Mouse (Mus musculus) embryonic facial prominence, embryonic 15.5 days (tissue): ENCODE measurements around the gene Gm10518. TPM values are rescaled to one million over a fixed set of nuclear protein-coding genes. Genes with fewer than 3 reads are reported as not detected.

Experiments used
- ATAC-seq: fragments of 200-750 bp; cut with Nextera tagmentation; 2 replicates; pipeline ENCODE4 v1.8.0; 2017; ENCODE audit warnings: low read depth, moderate TSS enrichment; ENCODE audit not compliant: insufficient number of reproducible peaks, low FRiP score, low TSS enrichment
- H3K27ac ChIP-seq: fragments of 300-500 bp; sonication (generic); replicated peaks from 2 replicates; pipeline ENCODE4 v1.5.1; 2015; ENCODE audit warnings: mild to moderate bottlenecking, inconsistent platforms
- H3K27me3 ChIP-seq: fragments of 300-500 bp; sonication (generic); 2 replicates; pipeline ENCODE4 v1.6.1; 2015; ENCODE audit warnings: inconsistent platforms
- H3K36me3 ChIP-seq: fragments of 300-500 bp; sonication (generic); 2 replicates; pipeline ENCODE4 v1.6.1; 2015; ENCODE audit warnings: mild to moderate bottlenecking, inconsistent platforms
- H3K4me1 ChIP-seq: fragments of 300-500 bp; sonication (generic); 2 replicates; pipeline ENCODE4 v1.6.1; 2015; ENCODE audit warnings: inconsistent platforms
- H3K4me2 ChIP-seq: fragments of 300-500 bp; sonication (generic); replicated peaks from 2 replicates; pipeline ENCODE4 v1.6.1; 2015; ENCODE audit warnings: mild to moderate bottlenecking, inconsistent platforms
- H3K4me3 ChIP-seq: fragments of 300-500 bp; sonication (generic); replicated peaks from 2 replicates; pipeline ENCODE4 v1.5.1; 2015; ENCODE audit warnings: mild to moderate bottlenecking, inconsistent platforms
- H3K9ac ChIP-seq: fragments of 300-500 bp; sonication (generic); 2 replicates; pipeline ENCODE4 v1.6.1; 2015; ENCODE audit warnings: inconsistent platforms
- H3K9me3 ChIP-seq: fragments of 300-500 bp; sonication (generic); replicated peaks from 2 replicates; pipeline ENCODE4 v1.6.1; 2016; ENCODE audit warnings: inconsistent platforms
- WGBS: fragments of 180-500 bp; shearing (Covaris S2); methylation state at CpG from one replicate; pipeline ENCODE4 v1.1.7; 2015; 5-methylcytosine and 5-hydroxymethylcytosine counted together
- polyA plus RNA-seq: library from polyadenylated mRNA; unstranded; fragments of >200 nt; fragmentation: Nextera tagmentation; extraction: Ambion mirVana; gene quantifications from 2 replicates; pipeline ENCODE4 v1.2.1, GENCODE M21; 2015

Gm10518 gene
- 0.24 TPM in 1 of 2 replicates, not detected in the other for polyA plus RNA-seq

DNA sequence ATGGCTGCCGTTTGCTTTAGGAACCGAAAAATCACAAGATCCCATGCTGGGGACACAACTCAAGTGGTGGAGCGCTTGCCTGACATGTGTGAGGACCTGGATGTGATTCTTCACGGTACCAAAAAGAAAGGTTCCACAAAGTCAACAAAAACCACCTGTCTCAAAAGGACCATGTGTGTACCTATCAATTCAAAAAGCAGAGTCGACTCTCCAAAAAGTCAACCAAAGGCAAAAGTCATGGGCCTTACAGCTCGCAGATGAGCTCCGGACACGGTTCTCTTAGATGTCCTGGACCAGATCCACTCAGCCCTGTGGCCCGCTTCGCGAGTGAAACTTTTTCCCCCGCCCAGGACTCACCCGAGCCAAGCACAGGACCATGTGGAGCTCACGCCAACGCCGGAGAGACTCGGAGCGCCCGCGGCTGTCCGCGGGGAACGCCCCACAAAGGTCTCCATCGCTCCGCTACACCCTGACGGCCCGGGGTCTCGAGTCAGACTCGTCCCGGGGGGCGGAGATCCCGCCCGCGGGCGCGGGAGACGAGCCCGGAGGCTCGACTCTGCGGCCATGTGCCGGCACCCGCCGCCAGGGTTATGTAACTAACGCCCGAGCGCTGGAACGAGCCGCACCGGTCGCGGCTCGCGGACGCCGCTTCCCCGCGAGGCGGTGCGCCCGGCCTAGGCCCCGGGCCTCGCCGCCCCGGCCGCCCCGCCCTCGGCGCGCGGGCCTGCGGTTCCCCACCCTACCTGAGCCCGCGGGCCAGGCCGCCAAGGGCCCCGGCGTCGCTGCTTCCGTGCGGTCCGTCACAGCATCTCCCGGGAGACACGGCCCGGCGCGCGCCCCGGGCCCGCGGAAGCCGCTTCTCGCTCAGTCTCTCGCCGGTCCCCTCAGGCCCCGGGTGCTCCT lies at the start of gene Gm10518:
Gene Gm10518 (plus strand): TSS at position 767 of the 903 bp plus-strand sequence.
- peaks cover 18% of the 10 kb centered on the region for H3K4me1 ChIP-seq
- no peaks in the 10 kb centered on the region for H3K27me3 ChIP-seq
- no peaks in the 10 kb centered on the region for H3K9me3 ChIP-seq
- peak within 1 kb of the TSS; percentile 96 for H3K9ac ChIP-seq
- WGBS: under 1% methylated on average over 94 of the region's 94 CpGs
- peaks cover 4% of the 10 kb centered on the region; the same call in 1 of the 2 replicates for H3K36me3 ChIP-seq
- H3K4me3 ChIP-seq: peak within 1 kb of the TSS; percentile 92
- H3K27ac ChIP-seq: peak within 1 kb of the TSS; percentile 99
- peak within 1 kb of the TSS; percentile 62 for H3K4me2 ChIP-seq
- peak; percentile 70; the same call in 1 of the 2 replicates for ATAC-seq

GRCm38 (mm10) chr1:179756477-179756876 lies 46.7 kb upstream of the Gm10518 start:
- Histone ChIP-seq H3K9ac (no peak overlapping the region), H3K9me3 (no peaks in the 10 kb centered on the region), H3K27ac (no peak overlapping the region), H3K4me2 (no peak overlapping the region), H3K4me1 (no peaks in the 10 kb centered on the region), H3K4me3 (no peak overlapping the region), H3K36me3 (peaks cover 69% of the 10 kb centered on the region), H3K27me3 (no peaks in the 10 kb centered on the region)
- no peak for ATAC-seq

DNA sequence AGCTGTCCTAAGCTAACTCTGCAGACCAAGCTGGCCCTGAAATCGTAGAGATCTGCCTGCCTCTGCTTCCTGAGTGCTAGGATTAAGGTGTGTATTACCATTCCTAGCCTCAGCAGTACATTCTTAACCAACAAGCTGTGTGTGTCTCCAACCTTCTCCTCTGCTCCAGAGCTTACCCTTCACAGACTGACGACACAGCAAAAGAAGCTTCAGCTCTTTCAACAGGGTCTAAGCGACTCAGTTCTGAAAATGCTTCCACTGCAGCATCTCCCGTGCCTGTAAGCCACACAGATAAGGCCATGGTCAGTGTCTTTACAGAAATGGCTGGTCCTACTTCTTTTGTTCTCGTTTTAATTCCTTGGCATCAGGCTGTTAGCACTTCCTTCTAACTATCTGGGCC lies 43.1 kb upstream of the Gm10518 start:
- Histone ChIP-seq H3K9ac (no peak overlapping the region), H3K4me1 (no peaks in the 10 kb centered on the region), H3K4me2 (no peak overlapping the region), H3K36me3 (peaks cover 71% of the 10 kb centered on the region), H3K4me3 (no peak overlapping the region), H3K9me3 (no peaks in the 10 kb centered on the region), H3K27me3 (no peaks in the 10 kb centered on the region), H3K27ac (no peak overlapping the region)
- 95% methylated on average over 5 of the region's 5 CpGs for WGBS
- ATAC-seq: no peak

- H3K9ac ChIP-seq: no peak overlapping the region
- no peaks in the 10 kb centered on the region for H3K4me1 ChIP-seq
- H3K9me3 ChIP-seq: no peaks in the 10 kb centered on the region
- H3K4me3 ChIP-seq: no peak overlapping the region
- no peak overlapping the region for H3K4me2 ChIP-seq
- H3K36me3 ChIP-seq: peaks cover 71% of the 10 kb centered on the region
- WGBS: 94% methylated on average over 4 of the region's 4 CpGs
- H3K27ac ChIP-seq: no peak overlapping the region
- H3K27me3 ChIP-seq: no peaks in the 10 kb centered on the region
- ATAC-seq: no peak
Observed at GRCm38 (mm10) chr1:179760553-179760952, 42.6 kb upstream of the Gm10518 start.

DNA sequence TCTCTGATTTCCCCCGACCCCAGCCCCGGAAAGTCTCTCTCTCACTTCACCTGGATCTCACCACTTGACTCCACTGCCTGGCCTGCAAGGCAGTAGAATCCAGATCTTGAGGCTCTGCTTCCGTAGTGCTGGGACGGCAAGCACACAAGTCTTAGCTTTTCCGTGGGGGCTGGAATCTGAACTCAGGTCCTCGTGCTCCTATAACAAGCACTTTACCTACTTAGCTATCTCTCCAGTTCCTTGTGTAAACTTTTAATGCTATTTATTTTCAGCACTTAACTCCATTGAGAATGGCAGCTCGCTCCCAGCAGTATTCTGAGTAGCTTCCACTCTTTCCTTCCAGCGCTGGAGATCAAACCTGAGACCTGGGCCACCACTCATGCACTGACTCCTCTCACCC lies 26.3 kb upstream of the Gm10518 start:
- Histone ChIP-seq H3K36me3 (peaks cover 63% of the 10 kb centered on the region), H3K9ac (no peak overlapping the region), H3K4me3 (no peak overlapping the region), H3K4me2 (no peak overlapping the region), H3K27ac (no peak overlapping the region), H3K4me1 (no peaks in the 10 kb centered on the region), H3K9me3 (no peaks in the 10 kb centered on the region), H3K27me3 (no peaks in the 10 kb centered on the region)
- ATAC-seq: no peak
- 92% methylated on average over 8 of the region's 8 CpGs for WGBS

DNA sequence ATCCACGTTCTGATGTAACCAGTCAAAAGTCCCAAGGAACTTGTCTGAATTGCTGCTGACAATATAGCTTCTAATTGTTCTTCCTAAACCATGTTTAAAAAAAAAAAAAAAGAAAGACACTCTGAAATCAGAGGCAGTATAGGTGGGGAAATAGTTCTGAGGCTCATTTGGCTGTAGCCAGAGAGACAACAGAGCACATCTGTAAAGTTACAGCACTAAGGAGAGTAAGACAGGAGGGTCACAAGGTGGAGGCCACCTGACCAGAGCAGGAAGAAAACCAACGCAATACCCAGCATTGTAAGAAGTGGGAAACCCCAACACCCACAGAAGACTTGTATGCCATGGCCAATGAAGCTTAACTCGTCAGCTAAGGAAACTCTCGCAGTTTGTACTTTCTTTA lies 19.1 kb upstream of the Gm10518 start:
- 87% methylated on average over 4 of the region's 4 CpGs for WGBS
- no peak for ATAC-seq

DNA sequence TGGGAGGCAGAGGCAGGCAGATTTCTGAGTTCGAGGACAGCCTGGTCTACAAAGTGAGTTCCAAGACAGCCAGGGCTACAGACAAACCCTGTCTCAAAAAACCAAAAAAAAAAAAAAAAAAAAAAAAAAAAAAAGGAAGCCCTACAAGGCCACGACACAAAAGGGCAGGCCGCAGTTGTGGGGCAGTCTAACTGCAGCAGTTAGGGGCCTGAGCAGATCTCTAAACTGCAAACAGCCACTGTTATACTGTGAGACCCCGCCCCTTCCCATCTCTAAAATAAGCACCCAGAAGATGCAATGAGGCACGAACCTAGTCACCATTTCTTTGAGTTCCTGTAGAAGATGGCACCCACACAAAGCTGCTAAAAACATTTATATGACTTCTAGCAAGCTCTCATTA lies 17.7 kb upstream of the Gm10518 start:
- Histone ChIP-seq H3K9me3 (no peaks in the 10 kb centered on the region), H3K4me3 (no peak overlapping the region), H3K9ac (no peak overlapping the region), H3K27me3 (no peaks in the 10 kb centered on the region), H3K36me3 (peaks cover 65% of the 10 kb centered on the region), H3K4me2 (no peak overlapping the region), H3K4me1 (no peaks in the 10 kb centered on the region), H3K27ac (no peak overlapping the region)
- no peak for ATAC-seq
- 86% methylated on average over 5 of the region's 5 CpGs for WGBS

More for the DNA sequence above, 19.1 kb upstream of the Gm10518 start:
- no peak overlapping the region for H3K9ac ChIP-seq
- no peak overlapping the region for H3K4me2 ChIP-seq
- no peaks in the 10 kb centered on the region for H3K9me3 ChIP-seq
- H3K27ac ChIP-seq: no peak overlapping the region
- H3K36me3 ChIP-seq: peaks cover 63% of the 10 kb centered on the region
- H3K4me1 ChIP-seq: no peaks in the 10 kb centered on the region
- no peaks in the 10 kb centered on the region for H3K27me3 ChIP-seq
- no peak overlapping the region for H3K4me3 ChIP-seq

GRCm38 (mm10) chr1:179787281-179787680 lies 15.9 kb upstream of the Gm10518 start:
- Histone ChIP-seq H3K27ac (no peak overlapping the region), H3K9ac (no peak overlapping the region), H3K4me1 (no peaks in the 10 kb centered on the region), H3K36me3 (peaks cover 70% of the 10 kb centered on the region), H3K27me3 (no peaks in the 10 kb centered on the region), H3K4me2 (no peak overlapping the region), H3K9me3 (no peaks in the 10 kb centered on the region), H3K4me3 (no peak overlapping the region)
- no peak for ATAC-seq
- 81% methylated on average over 4 of the region's 4 CpGs for WGBS

GRCm38 (mm10) chr1:179798794-179799193 lies 4.4 kb upstream of the Gm10518 start:
- Histone ChIP-seq H3K4me3 (no peak overlapping the region), H3K4me2 (no peak overlapping the region), H3K9me3 (no peaks in the 10 kb centered on the region), H3K27ac (no peak overlapping the region), H3K36me3 (peaks cover 33% of the 10 kb centered on the region), H3K27me3 (no peaks in the 10 kb centered on the region), H3K4me1 (peaks cover 13% of the 10 kb centered on the region), H3K9ac (no peak overlapping the region)
- no peak for ATAC-seq

DNA sequence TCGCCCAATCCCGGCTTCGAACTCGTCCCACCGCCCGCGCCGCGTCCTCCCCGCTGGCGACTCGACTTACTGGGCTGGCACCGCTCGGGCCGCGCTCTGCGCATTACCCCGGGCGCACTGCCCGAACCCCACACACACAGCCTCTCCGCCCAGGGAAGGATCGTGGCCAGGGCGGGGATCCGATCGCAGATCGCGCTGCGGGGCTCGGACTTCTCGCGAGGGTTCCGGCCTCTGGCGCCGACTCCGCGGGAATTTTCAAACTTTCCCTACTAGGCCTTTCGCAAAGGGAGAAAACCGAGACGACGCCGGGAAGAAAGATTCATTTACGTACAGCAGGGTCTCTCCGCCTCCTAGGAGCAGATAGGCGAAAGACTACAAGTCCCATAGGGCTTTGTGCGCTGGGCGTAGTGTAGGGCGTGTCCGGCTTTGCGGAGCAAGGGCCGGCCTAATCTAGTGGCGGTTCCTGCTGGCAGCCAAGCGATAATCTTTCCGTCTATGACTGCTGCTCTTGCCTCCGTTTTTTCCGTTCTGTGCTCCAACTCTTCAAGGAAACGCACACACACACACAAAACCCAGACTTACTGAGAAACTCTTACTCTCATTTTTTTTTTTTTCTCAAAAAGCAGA lies 450 bp downstream of the Gm10518 start, which contains the start of gene Ahctf1:
Gene Ahctf1 (minus strand): TSS at position 168 of the 627 bp plus-strand sequence.
- Histone ChIP-seq H3K9me3 (no peaks in the 10 kb centered on the region), H3K4me1 (peaks cover 18% of the 10 kb centered on the region), H3K36me3 (no peaks in the 10 kb centered on the region; the same call in 1 of the 2 replicates), H3K27ac (peak within 1 kb of the TSS; percentile 99), H3K4me2 (peak within 1 kb of the TSS; percentile 62), H3K27me3 (no peaks in the 10 kb centered on the region), H3K9ac (peak within 1 kb of the TSS; percentile 96), H3K4me3 (peak within 1 kb of the TSS; percentile 92)
- ATAC-seq: peak; percentile 98
- under 1% methylated on average over 56 of the region's 56 CpGs for WGBS

DNA sequence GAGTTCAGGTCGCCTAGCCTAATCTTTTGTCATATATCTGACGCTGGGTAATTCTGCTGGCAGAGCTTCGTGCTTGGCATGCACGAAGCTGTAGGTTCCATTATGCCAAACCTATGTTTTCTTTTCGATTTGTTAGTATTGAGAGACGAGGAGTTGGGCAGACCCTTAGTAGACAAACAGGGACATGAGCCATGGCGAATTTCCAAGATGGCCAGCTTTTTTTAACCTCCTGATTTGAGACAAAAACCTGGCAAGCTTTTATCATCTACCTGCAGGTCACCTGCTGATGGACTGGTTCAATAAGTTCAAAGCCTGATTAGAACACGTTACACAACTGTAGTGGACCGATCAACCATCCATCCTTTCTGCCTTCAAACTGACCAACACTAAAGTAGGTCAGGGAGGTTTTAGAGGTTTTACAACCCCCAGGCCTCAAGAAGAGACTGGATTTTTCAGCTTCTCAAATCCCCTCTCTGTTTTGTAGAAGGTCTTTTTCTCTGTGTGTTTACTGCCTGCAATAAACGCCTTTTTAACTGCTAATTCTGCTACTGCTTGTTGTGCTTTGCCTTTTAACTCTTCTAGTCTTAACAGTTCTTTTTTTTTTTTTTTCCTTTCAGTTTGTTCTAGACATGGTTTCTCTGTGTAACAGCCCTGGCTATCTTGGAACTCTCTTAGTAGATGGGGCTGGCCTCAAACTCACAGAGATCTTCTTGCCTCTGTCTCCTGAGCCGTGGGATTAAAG lies 1.1 kb downstream of the Gm10518 start:
- Histone ChIP-seq H3K4me3 (peak overlapping the region; percentile 92), H3K9ac (peak overlapping the region; percentile 28; the same call in 1 of the 2 replicates), H3K36me3 (no peaks in the 10 kb centered on the region), H3K4me2 (peak overlapping the region; percentile 62), H3K9me3 (no peaks in the 10 kb centered on the region), H3K27me3 (no peaks in the 10 kb centered on the region), H3K27ac (peak overlapping the region; percentile 99), H3K4me1 (peaks cover 18% of the 10 kb centered on the region)
- no peak for ATAC-seq
- 34% methylated on average over 11 of the region's 11 CpGs for WGBS
